Mouse (Mus musculus) heart, adult 9 months (tissue): ENCODE results near the gene Trmt2a.

Source experiments
- DNase-seq, 2 experiments: peaks; one replicate each; pipeline ENCODE4 v3.0.0; 2022; ENCODE audit warnings: low spot score in 2 of 2

Gene Trmt2a

DNA sequence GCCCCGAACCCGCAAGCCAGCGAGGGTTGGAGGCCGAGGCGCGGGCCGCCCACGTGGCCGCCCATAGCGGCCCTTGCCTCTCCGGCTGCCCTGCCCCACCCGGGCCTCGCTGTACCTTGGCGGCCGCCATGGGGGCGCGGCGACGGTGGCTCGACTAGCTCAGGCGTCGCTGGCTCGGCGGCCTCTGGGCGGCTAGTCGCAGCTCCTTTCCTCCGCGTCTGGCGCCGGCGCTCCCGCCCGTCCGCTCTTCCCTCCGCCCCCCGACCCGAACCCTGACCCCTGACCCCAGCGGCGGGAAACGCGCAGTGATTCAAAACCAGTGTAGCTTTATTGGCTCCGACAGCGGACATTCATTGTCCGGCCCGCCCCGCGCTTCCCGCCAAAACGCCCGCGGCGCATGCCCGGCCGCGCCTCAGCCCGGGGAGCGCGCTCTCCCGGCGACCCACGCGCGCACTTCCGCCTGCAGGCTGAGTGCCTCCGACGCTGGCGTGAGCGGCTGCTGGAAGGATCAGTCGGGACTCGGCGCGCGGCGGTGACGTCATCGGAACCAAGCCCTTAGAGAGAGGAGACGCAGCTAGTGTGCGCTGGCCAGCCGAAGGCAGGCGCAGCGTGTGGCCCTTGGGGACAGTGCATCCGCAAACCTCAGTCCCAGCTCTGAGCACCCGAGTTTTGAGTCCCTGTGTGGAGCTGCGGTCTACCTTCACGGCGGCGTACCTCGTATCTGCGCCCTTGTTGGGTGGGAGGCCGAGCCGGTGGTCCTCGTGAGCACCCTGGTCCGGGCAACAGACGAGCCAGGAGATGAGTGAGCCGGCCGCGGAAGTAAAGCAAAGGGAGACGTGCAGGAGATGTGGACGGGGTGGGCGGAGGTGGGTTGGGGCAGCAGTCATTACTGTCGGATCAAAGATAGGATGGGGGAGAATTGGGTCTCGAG is at the start of gene Trmt2a, which contains the start of gene Ranbp1:
Gene Trmt2a (plus strand): TSS at position 247 of the 931 bp plus-strand sequence.
Gene Ranbp1 (minus strand): TSS at position 300 of the 931 bp plus-strand sequence.
- peak; percentile 98 for DNase-seq

DNA sequence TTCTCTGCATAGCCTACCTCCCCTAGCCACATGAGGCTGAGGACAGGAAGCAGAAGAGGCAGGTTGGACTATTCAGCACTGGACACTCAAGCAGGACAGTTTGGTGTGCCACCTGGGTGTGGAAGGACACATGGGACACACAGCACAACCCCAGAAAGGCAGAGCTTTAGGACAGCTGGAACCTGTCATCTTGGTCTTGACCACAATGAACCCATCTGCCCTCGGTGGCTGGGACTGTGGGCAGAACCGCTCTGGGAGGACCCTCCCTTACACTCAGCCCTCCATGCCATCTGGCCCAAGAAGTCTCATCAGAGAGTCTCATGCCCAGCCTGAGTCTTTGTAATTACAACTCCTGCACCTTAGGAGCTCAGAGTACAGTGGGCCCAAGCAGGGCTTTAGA is 48.4 kb upstream of the Trmt2a start:
- DNase-seq: no peak

DNA sequence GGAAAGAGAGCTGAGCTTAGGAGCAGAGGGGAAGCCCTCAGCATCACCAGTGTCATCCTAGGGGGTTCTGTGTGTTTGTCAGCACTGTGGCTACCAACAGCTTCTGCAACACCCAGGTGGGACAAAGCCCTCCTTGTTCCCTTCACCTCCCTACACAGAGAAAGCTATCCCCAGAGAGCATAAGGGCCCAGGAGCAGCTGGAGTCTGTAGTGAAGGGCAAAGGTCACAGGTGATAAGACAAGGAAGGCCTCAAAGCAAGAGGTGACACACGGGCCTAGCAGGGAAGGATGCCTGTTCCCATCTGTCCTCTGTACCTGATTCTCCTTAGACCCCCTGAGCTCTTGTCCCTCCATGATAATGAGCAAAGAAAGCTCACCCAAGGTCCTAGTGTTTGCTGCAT is 46.9 kb upstream of the Trmt2a start:
- no peak for DNase-seq

DNA sequence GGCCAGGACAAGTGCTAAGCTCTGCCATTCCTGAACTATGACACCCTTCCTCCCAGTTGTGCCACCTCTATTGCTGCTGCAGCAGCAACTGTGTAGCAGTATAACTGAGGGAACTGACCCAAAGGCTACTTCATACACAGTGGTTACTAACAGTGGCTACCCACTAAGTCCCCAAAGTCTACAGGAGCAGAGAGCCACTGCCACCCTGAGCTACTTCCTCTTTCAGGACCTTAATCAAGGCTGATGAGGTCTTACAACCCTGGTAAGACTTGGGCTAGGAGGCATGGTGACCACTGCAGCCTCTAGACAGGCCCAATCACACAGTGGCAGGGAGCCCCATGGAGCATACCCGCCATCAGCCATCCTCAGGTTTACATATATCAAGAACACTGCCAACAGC is 46.4 kb upstream of the Trmt2a start:
- DNase-seq: no peak

DNA sequence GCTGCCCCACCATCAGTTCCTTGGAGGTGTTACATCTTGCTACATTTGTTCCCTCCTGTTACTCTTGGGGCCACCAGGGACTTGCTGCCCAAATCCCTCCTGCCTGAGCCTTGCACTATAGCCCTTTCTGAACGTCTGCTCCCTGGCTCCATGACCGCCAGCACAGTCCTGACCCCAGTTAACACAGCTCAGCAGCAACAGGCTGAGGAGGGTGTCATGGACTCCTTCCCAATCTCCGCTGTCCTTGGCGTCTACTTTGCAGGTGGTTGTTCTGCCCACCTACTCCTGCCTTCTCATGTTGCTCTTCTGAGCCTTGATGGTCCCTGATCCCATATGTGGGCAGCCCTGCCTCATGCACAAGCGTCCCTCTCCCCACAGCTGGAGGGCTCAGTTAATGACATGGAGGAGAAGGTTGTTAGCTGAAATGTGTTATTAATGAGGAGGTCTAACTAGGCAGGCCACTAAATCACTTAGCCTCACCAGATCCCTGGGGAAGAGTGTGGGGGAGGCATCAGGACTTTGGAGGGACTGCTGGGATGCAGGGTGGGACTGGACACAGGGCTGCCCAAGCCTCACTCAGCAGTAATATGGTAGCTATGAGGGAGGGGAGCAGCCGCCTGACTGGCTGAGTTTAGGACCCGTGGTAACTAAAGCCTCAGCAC is 44.9 kb upstream of the Trmt2a start:
- DNase-seq: no peak

DNA sequence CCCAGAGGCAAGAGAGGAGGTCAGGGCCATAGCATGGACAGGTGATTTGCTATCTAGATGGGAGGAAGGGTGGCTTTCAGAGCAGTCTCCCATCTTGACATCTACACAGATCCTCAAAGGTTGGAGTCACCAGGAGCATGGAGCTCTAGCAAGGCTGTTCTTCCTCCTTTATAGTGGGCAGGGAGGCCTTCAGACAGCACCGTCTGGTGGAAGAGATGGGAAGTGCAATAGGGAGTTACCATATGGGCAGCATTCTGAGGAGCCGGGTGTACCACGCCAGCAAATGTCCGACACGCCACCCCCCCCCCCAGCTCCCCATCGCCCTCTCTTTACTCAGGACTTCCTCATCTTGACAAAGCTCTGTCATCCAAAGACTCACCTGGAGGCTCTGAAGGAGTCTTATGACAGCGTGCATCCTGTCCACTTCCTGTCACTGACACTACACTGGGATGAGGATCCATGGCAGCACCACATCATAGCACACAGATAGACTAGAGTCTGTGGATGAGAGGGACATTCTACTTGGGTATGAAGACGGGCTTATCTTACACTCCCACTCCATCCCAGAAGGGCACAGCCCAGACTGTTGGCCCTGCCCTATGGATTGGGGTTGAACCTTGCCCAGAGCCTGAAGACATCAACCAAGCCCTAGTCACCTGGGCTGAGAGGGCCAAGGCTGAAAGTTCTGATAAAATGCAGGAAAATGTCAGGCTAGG is 37.6 kb upstream of the Trmt2a start:
- DNase-seq: no peak

DNA sequence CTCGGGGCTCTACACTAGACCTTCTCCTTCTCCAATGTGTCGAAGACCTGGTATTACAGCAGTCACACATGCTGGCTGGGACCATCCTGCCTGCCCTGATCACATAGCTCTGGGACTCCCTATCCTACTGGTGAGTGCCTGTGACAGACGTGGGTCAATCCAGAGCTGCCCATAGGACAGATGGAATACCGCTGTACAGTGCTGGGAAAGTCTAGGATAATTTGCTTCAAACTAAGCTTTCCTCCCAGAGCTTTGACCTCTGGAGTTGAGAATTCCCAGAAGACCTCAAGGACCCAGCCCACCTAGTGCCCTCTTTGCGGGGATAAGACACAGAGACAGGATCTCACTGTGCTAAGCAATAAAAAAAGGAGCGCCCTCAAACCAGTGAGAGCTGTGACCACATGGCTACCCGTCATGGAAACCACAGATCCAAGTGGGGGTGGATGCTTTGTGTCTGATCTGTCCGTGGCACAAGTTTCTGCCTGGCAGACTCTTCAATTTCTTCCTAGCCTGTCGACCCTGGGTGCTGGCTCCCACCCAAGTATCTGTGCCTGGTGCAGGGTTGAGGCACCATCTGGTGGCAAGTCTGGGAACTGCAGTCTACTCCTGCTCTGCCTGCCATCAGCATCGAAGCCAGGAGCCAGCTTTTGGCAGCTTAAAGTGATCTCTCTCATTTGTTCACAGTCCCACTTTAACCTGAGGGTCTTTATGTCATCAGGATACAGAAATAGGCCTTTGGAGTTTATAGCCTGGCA is 36.9 kb upstream of the Trmt2a start:
- peak; percentile 65 to 77 for DNase-seq

DNA sequence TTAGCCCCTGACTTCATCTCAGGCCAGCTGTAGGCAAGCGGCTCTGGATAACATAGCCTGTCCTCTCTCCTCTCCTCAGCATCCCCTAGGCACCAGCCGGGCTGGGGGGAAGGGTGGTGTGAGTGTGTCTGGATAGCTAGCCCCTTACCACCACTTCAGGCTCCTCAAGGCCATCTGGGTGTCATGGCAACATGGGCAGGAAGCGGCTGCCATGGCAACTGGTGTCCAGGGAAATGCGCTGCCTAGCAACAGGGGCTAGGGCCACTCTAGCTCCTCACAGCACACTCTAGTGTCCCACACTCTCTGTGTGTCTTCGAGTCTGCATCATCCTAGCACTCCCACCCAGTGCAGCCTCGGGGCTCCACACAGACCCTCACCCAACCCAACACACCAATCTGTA is 34.8 kb upstream of the Trmt2a start:
- DNase-seq: no peak

DNA sequence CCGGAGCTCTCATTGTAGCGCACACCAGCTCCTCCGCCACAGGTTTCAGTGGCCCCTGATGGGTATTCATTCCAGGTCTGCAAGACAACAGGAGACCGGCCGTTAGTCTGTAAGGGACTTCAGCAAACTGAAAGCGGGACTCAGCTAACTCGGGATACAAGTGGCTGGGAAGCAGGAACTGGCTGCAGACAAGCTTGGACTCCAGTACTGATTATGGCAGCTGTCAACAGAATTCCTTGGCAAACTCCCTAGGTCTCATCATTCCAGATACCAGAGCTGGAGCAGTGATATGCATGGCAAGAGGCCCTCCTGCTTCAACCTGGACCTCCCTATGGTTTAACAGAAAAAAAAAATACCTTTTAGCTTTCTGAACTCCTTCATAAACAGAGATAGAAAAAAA is 33.6 kb upstream of the Trmt2a start:
- DNase-seq: no peak

DNA sequence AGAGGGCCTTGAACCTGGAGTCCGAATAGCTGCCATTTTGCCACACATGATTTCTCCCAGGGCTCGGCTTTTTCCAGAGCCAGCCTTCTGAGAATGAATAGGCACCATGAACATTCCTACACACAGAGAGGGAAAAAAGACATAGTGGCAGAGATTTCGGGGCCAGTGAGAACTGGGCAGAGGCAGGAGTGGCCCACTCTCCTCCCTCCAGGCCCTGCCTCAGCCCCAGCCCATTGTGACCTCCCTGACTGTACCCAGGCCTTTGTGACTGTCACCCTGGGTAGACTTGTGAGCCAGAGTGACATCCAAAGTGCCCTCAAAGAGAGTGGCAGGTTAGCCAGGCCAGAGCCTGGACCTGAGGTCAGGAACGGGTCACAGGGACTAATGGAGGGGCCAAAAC is 30.9 kb upstream of the Trmt2a start, which contains the start of gene Ccdc188:
Gene Ccdc188 (plus strand): TSS at position 301 of the 400 bp plus-strand sequence.
- DNase-seq: no peak

DNA sequence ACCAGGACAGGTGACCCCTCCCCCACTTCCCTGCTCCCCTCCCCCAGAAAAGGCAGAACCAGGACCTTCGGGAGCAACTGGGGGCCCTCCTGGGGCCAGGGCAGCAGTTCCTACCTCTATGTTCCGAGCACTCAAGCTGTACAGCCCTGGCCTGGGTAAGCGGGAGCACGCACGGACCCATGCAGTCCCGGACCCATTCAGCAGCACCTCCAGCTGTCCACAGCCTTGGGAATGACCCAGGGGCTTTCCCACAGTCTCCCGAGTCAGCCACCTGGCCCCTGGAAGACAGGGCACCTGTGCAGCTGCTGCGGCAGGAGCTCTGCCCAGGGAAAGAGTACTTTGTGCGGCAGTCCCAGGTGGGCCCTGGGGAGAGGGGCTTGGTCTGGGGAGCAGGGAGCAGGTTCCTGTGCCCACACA is 29.9 kb upstream of the Trmt2a start:
- no peak for DNase-seq

DNA sequence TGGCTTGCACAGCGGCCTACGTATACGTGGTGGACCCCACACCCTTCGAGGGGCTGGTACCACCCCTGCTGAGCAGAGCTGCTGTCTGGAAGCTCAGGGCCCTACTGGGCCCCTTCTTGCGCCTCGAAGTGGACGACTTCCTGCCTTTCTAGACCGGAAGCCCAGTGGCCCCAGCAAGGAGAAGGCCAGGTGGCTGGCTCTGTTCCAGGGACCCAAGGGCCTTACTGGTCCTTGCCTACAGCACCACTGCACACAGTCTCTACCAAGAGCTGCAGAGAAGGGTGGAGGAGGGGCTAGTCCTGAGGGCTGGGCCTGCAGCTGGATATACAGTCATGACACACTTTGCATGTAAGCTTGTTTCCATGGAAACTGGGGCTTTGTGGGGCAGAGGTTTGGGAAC is 28.5 kb upstream of the Trmt2a start:
- DNase-seq: no peak

DNA sequence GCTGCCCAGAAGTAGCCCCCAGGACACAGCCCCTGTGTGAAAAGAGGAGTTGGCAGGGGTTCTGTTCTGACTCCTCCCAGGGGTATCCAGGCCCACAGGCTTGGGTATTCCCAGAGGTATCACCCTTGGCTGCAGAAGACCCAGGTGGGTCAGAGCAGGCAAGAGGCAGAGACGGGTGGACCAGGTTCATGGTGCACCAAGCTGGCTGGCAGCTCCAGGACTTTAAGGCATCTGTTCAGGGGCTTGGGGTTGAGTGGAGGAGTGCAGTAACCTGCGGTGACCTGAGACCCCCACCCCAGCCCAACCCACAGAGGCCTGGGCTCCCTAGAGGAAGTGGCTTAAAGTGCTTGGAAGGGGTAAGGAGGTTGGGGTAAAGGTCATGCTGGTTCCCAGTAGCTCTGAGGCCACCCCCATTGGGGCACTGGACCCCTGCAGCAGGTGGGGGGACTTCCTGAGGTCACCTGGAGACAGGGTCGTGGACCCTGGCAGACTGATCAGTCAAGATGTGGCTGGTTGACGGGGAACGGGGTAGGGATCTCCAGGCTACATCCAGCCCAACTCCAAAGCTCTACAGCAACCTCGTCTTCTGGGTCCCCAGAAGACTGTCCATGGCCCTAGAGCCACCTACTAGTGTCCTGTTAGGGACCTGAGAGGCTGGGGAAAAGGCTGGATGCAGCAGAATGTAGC is 27.5 kb upstream of the Trmt2a start:
- no peak for DNase-seq

DNA sequence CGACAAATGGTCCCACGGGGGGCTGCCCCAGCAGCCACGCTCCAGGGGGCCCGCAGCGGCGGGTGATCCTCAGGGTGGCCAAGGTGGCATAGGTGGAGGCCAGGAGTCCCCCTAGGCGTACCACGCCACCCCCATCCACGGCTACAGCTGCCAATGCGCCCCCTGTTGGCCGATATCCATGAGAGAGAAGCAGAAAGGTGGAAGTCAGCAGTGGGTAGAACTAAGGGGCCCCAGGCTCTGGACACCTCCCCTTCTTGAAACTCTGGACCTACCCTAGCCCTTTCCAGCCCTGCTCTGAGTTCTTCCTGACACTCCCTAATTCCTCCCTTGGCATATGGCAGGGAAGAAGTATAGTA is 27.0 kb upstream of the Trmt2a start:
- no peak for DNase-seq

DNA sequence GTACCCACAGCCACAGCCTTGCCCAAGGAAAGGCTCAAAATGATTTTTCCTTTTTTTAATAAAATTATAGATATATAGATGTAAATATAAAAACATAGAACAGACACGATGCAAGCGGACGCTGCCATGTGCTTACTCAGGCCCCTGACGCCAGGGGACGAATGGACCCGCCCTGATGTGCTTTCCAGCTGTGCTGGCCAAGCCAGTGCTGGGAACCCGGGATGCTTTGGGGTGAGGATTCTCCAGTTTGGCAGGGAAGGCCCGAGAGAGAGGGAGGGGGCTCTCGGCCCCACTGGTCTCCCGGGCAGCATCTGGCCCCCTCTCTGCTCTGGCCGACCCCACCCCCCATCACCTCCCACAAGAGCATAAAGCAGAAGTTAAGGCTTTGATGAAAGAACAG is 26.3 kb upstream of the Trmt2a start:
- DNase-seq: no peak

DNA sequence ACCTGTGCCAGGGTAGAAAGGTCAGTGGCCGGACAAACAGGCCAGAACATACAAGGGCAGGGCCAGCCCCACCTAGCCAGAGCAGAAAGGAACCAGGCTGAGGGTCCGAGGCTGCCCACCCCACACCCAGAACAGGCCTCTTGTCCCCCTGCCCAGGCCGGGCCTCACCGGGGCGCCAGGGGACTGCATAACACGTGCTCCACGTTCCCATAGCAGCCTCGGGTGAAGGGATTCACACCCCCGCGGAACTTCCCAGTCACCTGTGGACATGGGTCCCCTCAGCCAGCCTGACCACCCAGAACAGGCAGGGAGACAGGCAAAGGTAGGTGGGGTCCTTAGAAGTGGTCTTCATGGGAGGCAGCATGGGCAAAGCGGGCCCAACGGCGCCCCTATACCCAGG is 21.3 kb upstream of the Trmt2a start:
- DNase-seq: no peak

DNA sequence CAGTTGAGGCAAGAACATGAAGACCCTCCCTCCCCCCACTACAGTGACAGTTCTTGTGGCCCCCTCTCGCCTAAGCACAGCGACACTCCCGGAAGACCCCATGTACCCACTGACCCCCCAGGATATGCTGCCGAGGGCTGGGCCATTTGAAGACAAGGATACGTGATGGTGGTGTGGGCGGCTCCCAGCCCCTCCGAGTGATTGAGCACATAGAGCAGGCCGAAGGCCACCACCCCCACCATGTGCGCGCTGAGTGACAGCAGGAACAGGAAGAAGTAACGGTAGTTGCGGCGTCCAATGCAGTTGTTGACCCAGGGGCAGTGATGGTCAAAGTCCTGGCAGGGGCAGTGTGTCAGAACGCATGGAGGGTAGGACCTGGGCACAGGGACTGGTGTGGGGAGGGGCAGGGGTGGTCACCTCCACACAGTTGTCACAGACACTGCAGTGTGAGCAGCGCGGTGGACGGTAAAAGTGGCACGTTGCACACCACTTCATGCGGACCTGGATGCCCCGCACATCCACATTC is 20.5 kb upstream of the Trmt2a start:
- no peak for DNase-seq

DNA sequence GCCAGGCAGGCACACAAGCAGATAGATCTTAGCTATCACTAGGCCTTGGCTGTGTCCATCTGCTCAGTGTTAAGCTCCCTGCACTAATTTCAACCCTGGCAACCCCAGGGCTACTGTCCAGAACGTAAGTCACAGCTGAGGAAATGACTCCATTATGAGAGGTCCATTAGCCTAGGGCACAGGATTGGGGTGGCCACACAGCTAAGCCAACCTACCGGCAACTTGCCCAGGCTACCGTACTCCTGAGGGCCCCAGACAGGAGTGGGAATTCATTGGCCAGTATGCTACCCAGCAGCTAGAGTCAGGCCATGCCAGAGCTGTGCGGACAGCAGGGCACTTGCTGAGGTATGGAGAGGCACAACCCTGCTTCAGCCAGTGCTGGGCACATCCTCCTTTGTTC is 19.6 kb upstream of the Trmt2a start:
- no peak for DNase-seq

DNA sequence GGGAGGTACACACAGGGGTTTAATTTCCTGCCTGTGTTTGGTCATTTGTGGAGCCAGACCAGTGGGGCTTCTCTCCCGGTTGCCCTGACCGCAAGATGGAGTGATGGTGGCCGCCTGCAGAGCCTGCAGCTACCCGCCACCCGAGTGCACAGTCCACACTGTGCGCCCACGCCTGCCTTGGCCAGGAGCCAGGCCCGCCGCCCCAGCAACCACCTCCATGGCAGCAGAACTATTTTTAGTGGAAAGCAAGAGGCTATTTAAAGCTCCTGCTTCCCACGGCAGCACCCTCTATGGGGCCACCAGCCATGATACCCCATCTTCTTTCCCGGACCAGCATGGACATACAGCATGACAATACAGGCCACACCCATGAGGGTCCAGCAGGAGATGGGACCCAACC is 18.9 kb upstream of the Trmt2a start:
- DNase-seq: peak in 1 of 2 experiments; percentile 61

DNA sequence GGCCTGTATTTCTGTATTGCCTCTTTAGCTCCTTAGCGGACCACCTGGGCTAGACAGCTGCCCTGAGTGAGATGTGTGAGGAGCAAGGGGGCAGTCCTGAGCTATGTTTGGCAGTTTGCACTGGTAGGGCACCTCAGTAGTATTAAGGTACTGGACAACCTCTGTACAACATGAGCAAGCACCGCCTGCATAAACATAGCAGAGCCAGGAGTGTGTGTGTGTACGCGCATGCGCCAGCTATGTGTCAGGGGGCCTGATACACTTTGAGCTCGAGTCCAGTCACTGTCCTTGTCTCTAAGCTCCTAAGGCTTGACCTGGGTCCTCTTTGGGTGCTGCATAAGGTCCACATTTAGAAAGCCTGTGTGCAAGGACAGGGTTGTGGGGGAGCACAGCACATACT is 17.9 kb upstream of the Trmt2a start:
- DNase-seq: no peak

DNA sequence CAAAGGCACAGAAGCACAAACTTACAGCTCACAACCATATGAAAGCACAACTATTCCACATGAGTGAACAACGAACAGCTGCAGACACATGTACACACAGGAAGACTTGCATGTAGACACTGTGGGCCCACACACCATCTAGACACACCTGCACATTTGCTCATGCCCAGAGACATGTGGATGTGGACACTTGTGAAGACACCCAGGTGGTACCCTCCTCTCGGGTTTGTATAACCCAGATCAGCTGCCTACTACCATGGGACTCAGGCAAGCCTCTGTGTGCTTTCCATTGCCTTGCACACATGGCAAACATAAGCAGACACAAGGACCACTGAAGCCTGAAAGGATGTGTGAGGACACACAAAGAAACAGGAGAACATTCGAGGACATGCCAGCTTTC is 17.4 kb upstream of the Trmt2a start:
- DNase-seq: no peak
